Mouse (Mus musculus) lung, embryonic 14.5 days (tissue): ENCODE measurements around the gene Cdh10. TPM values are rescaled to one million over a fixed set of nuclear protein-coding genes. Genes with fewer than 3 reads are reported as not detected.

Source experiments
- ATAC-seq: fragments of 200-750 bp; cut with Nextera tagmentation; 2 replicates; pipeline ENCODE4 v1.8.0; 2017; ENCODE audit warnings: mild to moderate bottlenecking, moderate TSS enrichment, moderate library complexity; ENCODE audit not compliant: insufficient read depth
- DNase-seq: peaks from one replicate; pipeline ENCODE4 v3.0.0-alpha.2; 2015
- H3K27ac ChIP-seq: fragments of 300-500 bp; sonication (generic); 2 replicates; pipeline ENCODE4 v1.5.1; 2014; ENCODE audit warnings: low read depth, mild to moderate bottlenecking, moderate library complexity
- H3K27me3 ChIP-seq: fragments of 300-500 bp; sonication (generic); 2 replicates; pipeline ENCODE4 v1.6.1; 2014; ENCODE audit warnings: low read length, control low read depth; ENCODE audit not compliant: insufficient read depth
- H3K36me3 ChIP-seq: fragments of 300-500 bp; sonication (generic); 2 replicates; pipeline ENCODE4 v1.6.1; 2014; ENCODE audit warnings: control low read depth; ENCODE audit not compliant: insufficient read depth
- H3K4me1 ChIP-seq: fragments of 300-500 bp; sonication (generic); 2 replicates; pipeline ENCODE4 v1.6.1; 2014; ENCODE audit warnings: antibody characterized with exemption, control low read depth; ENCODE audit not compliant: insufficient read depth
- H3K4me2 ChIP-seq: fragments of 300-500 bp; sonication (generic); 2 replicates; pipeline ENCODE4 v1.6.1; 2014; ENCODE audit warnings: mild to moderate bottlenecking
- H3K4me3 ChIP-seq: fragments of 300-500 bp; sonication (generic); 2 replicates; pipeline ENCODE4 v1.5.1; 2014; ENCODE audit warnings: low read depth, low read length
- H3K9ac ChIP-seq: fragments of 300-500 bp; sonication (generic); 2 replicates; pipeline ENCODE4 v1.6.1; 2014
- H3K9me3 ChIP-seq: fragments of 300-500 bp; sonication (generic); 2 replicates; pipeline ENCODE4 v1.6.1; 2016; ENCODE audit warnings: low read depth, low read length, control low read depth
- CTCF ChIP-seq: IDR thresholded peaks from 2 replicates; pipeline ENCODE4 v1.5.1; 2016; ENCODE audit warnings: antibody characterized with exemption, low read depth
- WGBS: fragments of 180-500 bp; shearing (Covaris S2); extraction: QIAGEN DNeasy Blood & Tissue Kit; methylation state at CpG from one replicate; pipeline ENCODE4 v1.1.7; 2014; 5-methylcytosine and 5-hydroxymethylcytosine counted together
- polyA plus RNA-seq: library from polyadenylated mRNA; unstranded; fragments of >200 nt; fragmentation: Nextera tagmentation; extraction: Ambion mirVana; gene quantifications from 2 replicates; pipeline ENCODE4 v1.2.1, GENCODE M21; 2014

Cdh10 gene
- polyA plus RNA-seq, 1 experiment from 2014 or later: 0.30 TPM

- no peak overlapping the region for H3K27ac ChIP-seq
- no peaks in the 10 kb centered on the region for H3K9me3 ChIP-seq
- no peak overlapping the region for H3K9ac ChIP-seq
- TF ChIP-seq CTCF: no peak
- no peak overlapping the region for H3K4me2 ChIP-seq
- WGBS: 72% methylated on average over 2 of the region's 2 CpGs
- no peak overlapping the region for H3K4me3 ChIP-seq
- DNase-seq: no peak
- H3K36me3 ChIP-seq: no peaks in the 10 kb centered on the region
- no peaks in the 10 kb centered on the region for H3K4me1 ChIP-seq
- no peak for ATAC-seq
- H3K27me3 ChIP-seq: no peaks in the 10 kb centered on the region
These were observed 23.0 kb downstream of the Cdh10 start for GRCm38 (mm10) chr15:18841769-18842168.

- Histone ChIP-seq H3K4me1 (no peaks in the 10 kb centered on the region), H3K4me2 (no peak overlapping the region), H3K9me3 (no peaks in the 10 kb centered on the region), H3K9ac (no peak overlapping the region), H3K27me3 (no peaks in the 10 kb centered on the region), H3K27ac (no peak overlapping the region), H3K36me3 (no peaks in the 10 kb centered on the region), H3K4me3 (no peak overlapping the region)
- no peak for TF ChIP-seq CTCF
- DNase-seq (peak; percentile 3), ATAC-seq (no peak)
- WGBS: 38% methylated on average over 5 of the region's 5 CpGs
These were observed 26.1 kb downstream of the Cdh10 start for GRCm38 (mm10) chr15:18844807-18845206.

GRCm38 (mm10) chr15:18850497-18850896 is 31.8 kb downstream of the Cdh10 start:
- TF ChIP-seq CTCF: no peak
- Histone ChIP-seq H3K4me1 (no peaks in the 10 kb centered on the region), H3K9me3 (no peaks in the 10 kb centered on the region), H3K36me3 (no peaks in the 10 kb centered on the region), H3K4me3 (no peak overlapping the region), H3K4me2 (no peak overlapping the region), H3K9ac (no peak overlapping the region), H3K27ac (no peak overlapping the region), H3K27me3 (no peaks in the 10 kb centered on the region)
- 81% methylated on average over 2 of the region's 2 CpGs for WGBS
- DNase-seq: no peak
- ATAC-seq: no peak

DNA sequence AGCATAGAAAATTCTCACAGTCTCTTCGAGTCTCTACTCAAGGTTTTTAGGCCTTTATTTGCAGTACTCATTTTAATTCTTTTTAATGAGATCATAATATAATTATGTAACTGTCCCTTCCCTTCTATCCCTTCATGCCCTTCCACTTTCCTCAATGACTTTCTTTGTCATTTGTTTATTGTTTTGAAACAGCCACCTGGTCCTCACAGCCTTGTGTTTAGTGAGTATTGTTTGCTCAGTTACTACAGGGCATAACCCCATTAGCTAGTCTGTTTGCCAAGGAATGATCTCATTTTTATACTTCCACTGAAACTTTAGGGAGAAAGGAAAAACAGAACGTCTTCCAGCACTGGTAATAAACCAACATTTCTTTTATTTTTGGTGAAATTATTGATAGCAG is 39.4 kb downstream of the Cdh10 start:
- Histone ChIP-seq H3K36me3 (no peaks in the 10 kb centered on the region), H3K4me3 (no peak overlapping the region), H3K9me3 (no peaks in the 10 kb centered on the region), H3K27ac (no peak overlapping the region), H3K27me3 (no peaks in the 10 kb centered on the region), H3K4me2 (no peak overlapping the region), H3K4me1 (no peaks in the 10 kb centered on the region), H3K9ac (no peak overlapping the region)
- DNase-seq: no peak
- no peak for TF ChIP-seq CTCF
- no peak for ATAC-seq
- WGBS: 48% methylated on average over 2 of the region's 2 CpGs

DNA sequence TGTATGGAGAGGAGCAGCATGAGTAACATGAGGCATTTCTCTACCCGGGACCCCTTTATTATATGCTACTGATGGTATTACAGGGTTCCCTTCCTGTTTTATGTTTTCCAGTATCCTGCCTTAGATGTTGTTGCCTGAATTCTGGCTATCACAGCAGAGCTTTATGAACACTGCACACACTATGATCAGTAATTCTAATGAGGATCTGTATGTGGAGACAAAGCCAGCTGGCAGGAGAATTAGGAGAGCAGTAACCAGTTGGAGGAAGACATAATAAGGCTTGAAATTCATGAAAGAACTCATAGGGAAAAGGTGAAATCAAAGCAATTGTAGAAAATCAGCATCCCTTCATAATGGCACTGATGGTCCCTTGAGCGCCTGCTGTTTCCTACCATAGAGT is 51.1 kb downstream of the Cdh10 start:
- WGBS: 85% methylated on average over 2 of the region's 2 CpGs

DNA sequence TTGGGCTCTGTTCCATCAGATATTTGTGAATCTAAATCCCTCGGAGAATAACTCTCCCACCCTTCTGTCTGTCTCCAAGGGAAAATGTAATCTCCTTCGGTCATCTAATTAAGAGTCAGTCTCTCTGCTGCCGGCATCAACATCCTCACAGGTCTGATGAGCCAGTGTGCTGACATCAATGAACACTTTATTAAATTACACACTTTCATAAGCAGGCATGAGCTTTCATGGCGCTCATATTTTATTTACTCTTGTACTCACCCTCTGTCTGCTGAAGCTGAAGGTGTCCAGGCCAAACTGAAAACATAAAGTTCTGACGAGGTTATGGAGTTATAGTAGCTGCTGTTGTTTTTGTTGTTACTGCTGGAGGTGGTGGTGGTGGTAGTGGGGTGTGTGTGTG is 62.7 kb downstream of the Cdh10 start:
- no peak for ATAC-seq
- TF ChIP-seq CTCF: no peak

More for the DNA sequence above, 51.1 kb downstream of the Cdh10 start:
- no peak for DNase-seq
- Histone ChIP-seq H3K4me3 (no peak overlapping the region), H3K9me3 (no peaks in the 10 kb centered on the region), H3K4me2 (no peak overlapping the region), H3K27me3 (no peaks in the 10 kb centered on the region), H3K36me3 (no peaks in the 10 kb centered on the region), H3K4me1 (no peaks in the 10 kb centered on the region), H3K9ac (no peak overlapping the region), H3K27ac (no peak overlapping the region)
- ATAC-seq: no peak
- TF ChIP-seq CTCF: no peak

GRCm38 (mm10) chr15:18886673-18887072 is 67.9 kb downstream of the Cdh10 start:
- H3K4me3 ChIP-seq: no peak overlapping the region
- ATAC-seq: no peak
- no peak for TF ChIP-seq CTCF
- H3K9ac ChIP-seq: no peak overlapping the region
- no peaks in the 10 kb centered on the region for H3K27me3 ChIP-seq
- no peaks in the 10 kb centered on the region for H3K4me1 ChIP-seq
- H3K36me3 ChIP-seq: no peaks in the 10 kb centered on the region
- 76% methylated on average over 2 of the region's 2 CpGs for WGBS
- H3K27ac ChIP-seq: no peak overlapping the region
- no peaks in the 10 kb centered on the region for H3K9me3 ChIP-seq
- no peak overlapping the region for H3K4me2 ChIP-seq
- no peak for DNase-seq

More for the DNA sequence above, 62.7 kb downstream of the Cdh10 start:
- no peak for DNase-seq
- no peaks in the 10 kb centered on the region for H3K9me3 ChIP-seq
- no peaks in the 10 kb centered on the region for H3K27me3 ChIP-seq
- H3K4me2 ChIP-seq: no peak overlapping the region
- H3K4me1 ChIP-seq: no peaks in the 10 kb centered on the region
- WGBS: 63% methylated on average over 5 of the region's 5 CpGs
- no peaks in the 10 kb centered on the region for H3K36me3 ChIP-seq
- H3K9ac ChIP-seq: no peak overlapping the region
- no peak overlapping the region for H3K4me3 ChIP-seq
- H3K27ac ChIP-seq: no peak overlapping the region

DNA sequence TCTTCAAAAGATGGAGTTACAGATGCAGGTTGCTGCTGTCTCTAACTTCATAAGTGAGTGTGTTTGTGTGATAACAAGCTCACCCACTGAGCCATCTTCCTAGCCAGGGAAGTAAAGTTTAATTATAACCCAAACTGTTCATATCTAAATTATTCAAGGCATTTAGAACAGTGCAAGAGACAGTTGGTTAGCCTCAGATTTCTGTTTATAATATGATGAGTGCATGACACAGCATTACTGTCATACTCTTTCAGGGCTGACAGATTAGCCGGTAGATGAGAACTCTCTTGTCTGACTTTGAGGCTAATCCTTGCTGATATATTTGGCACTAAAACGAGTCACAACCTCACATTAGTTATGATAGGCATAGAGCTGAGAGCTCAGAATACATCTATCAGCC is 70.2 kb downstream of the Cdh10 start:
- H3K27me3 ChIP-seq: no peaks in the 10 kb centered on the region
- no peak overlapping the region for H3K27ac ChIP-seq
- ATAC-seq (no peak), DNase-seq (no peak)
- H3K4me1 ChIP-seq: no peaks in the 10 kb centered on the region
- no peaks in the 10 kb centered on the region for H3K36me3 ChIP-seq
- WGBS: 38% methylated on average over 2 of the region's 2 CpGs
- no peak overlapping the region for H3K4me3 ChIP-seq
- H3K9me3 ChIP-seq: no peaks in the 10 kb centered on the region
- H3K9ac ChIP-seq: no peak overlapping the region
- TF ChIP-seq CTCF: no peak
- no peak overlapping the region for H3K4me2 ChIP-seq
